Mouse (Mus musculus): ENCODE results near the gene Syp.

GRCm38 (mm10) chrX:7679405-7680056 lies 41.3 kb downstream of the Syp start:
- TF ChIP-seq CTCF (IDR thresholded peaks at IDR 0.05; ENCODE audit: low read depth) (peak; percentile 66), EP300 (IDR thresholded peaks at IDR 0.05; ENCODE audit: low read depth) (no peak)
